Mouse (Mus musculus) erythroblast, embryonic 14.5 days (primary cell): Measurements from ENCODE around the gene Il4i1.

Experiments used
- GATA1 ChIP-seq: IDR thresholded peaks from 2 replicates; pipeline ENCODE4 v1.6.1; 2012; ENCODE audit warnings: low read length, inconsistent platforms, mixed read lengths
- TAL1 ChIP-seq: IDR thresholded peaks from 3 replicates; pipeline ENCODE4 v1.6.1; 2012; ENCODE audit warnings: low read length, inconsistent platforms, mixed read lengths

DNA sequence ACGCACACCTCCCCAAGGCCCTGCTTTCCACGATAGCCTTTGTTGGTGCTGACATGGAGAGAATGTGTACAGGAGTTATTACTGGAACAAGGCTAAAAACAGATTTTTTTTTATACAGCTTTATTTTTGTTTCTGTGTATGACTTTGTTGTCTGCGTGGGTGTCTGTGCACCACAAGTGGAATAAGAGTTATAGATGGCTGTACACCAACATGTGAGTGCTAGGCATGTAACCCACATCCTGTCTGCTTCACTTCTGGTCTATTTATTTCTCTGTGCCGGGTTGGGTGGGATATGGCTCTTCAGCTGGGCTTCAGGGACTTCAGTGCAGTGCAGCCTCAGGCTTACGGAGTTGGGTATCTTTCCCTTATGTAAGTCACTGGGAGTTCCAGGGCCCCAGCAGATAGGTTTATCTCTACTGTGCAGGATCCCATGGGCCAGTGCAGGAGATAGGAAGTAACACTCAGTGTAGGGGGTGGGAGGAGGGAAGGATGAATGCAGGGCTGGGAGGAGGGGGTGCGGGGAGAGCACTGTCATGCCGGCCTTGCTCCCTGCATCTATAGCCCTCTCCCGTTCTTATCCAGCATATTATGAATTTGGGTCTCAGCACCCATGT lies 43.5 kb upstream of the Il4i1 start:
- TF ChIP-seq GATA1: peak; percentile 86
- TF ChIP-seq TAL1: peak; percentile 83
